Mouse (Mus musculus): ENCODE measurements around the gene Pigp. TPM values are rescaled to one million over a fixed set of nuclear protein-coding genes. Genes with fewer than 3 reads are reported as not detected.
A peak's percentile ranks its signal among the peaks of the same experiment; 100 is the strongest.
"Not testable (repeated sequence)": the region's sequence is repeated elsewhere in the genome, so short reads cannot be mapped to it uniquely, and the experiment has no call there.

The Pigp gene
- total and polyA plus RNA-seq, 3 experiments = 63.8 to 163 (median 103) TPM

DNA sequence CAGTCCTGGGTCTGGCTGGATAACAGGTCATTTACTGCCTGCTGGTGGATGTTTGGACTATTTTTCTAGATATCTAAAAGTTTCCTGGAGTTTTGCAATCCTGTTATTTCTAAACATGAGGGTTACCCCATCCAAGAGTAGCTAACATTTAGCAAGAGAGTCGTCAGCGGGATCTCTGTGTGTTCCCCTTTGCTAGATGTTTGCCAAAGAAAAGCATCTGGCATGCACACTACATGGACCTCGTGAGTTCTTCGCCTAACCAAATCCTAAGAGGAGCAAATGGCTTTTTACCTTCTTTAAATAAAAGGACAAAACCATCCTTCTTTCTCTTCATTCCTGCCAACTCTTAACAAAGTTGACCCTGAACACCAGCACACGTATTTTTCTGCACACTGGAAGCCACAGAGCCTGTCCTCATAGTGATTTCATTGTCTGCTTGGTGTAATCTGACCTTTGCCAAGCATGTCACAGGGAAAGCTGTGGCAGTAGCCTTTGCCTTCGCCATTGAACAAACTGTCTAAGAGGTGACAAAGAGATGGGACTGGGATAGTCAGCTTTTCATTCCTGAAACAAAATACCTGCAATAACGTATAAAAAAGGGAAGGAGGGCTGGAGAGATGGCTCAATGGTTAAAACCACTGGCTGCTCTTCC lies 24.4 kb downstream of the Pigp start:
- Histone ChIP-seq H3K27me3 (replicated peaks) (no peaks in the 10 kb centered on the region), H3K4me1 (ENCODE audit: control insufficient read depth in 1 of 2, insufficient read depth in 2 of 2) (peaks cover 2 to 9% of the 10 kb centered on the region in 2 experiments; a peak in 3 of 4 replicates), H3K4me2 (ENCODE audit: insufficient read depth, low read depth, poor library complexity, severe bottlenecking) (no peak overlapping the region), H3K36me3 (replicated peaks in 1 of 2; ENCODE audit: control insufficient read depth in 1 of 2, insufficient read depth in 1 of 2, low read length in 1 of 2) (peaks cover 18 to 26% of the 10 kb centered on the region in 2 experiments), H3K79me2 (replicated peaks; ENCODE audit: control insufficient read depth, extremely low read depth, insufficient read depth, poor library complexity, severe bottlenecking) (no peaks in the 10 kb centered on the region), H3K9ac (ENCODE audit: insufficient read depth, low read depth) (no peak overlapping the region), H3K27ac (ENCODE audit: insufficient read depth, low read depth) (no peak overlapping the region), H3K9me3 (replicated peaks; ENCODE audit: low read length) (no peaks in the 10 kb centered on the region), H3K4me3 (replicated peaks in 1 of 3; ENCODE audit: low read depth in 2 of 3, low read length in 2 of 3, poor library complexity in 1 of 3) (no peak overlapping the region)
- DNase-seq (ENCODE audit: extremely low read depth) = no peak
- in situ Hi-C loops (cut with MboI; ENCODE audit: low pct_ligation_motif_present, low pct_unique_long_range_greater_than_20kb, low sequenced_read_pairs) = no loop called here
- TF ChIP-seq ZMIZ1 (IDR thresholded peaks at IDR 0.05; ENCODE audit: low read depth, low read length) = no peak
- no peak for TF ChIP-seq SIN3A (IDR thresholded peaks at IDR 0.05; ENCODE audit: low read length)
- no peak for TF ChIP-seq SMC3 (IDR thresholded peaks at IDR 0.05; ENCODE audit: low read depth, low read length)
- TF ChIP-seq UBTF (IDR thresholded peaks at IDR 0.05; ENCODE audit: low read depth, low read length) = no peak
- no peak for TF ChIP-seq NELFE (IDR thresholded peaks at IDR 0.05; ENCODE audit: low read depth, low read length)
- TF ChIP-seq MAX (IDR thresholded peaks at IDR 0.05; ENCODE audit: low read length) = no peak
- dilution Hi-C loops (cut with MboI; ENCODE audit: extremely low pct_ligation_motif_present, extremely low pct_unique_long_range_greater_than_20kb, low sequenced_read_pairs) = no loop called here

- peaks cover 30 to 40% of the 10 kb centered on the region in 2 experiments for H3K36me3 ChIP-seq (replicated peaks in 1 of 2; ENCODE audit: control insufficient read depth in 1 of 2, insufficient read depth in 1 of 2, low read length in 1 of 2)
- H3K27me3 ChIP-seq (replicated peaks) = no peaks in the 10 kb centered on the region
- no peak for DNase-seq (ENCODE audit: extremely low read depth)
- H3K4me3 ChIP-seq (replicated peaks in 1 of 3; ENCODE audit: low read depth in 2 of 3, low read length in 2 of 3, poor library complexity in 1 of 3) = no peak overlapping the region
- TF ChIP-seq MAFK (IDR thresholded peaks at IDR 0.05; ENCODE audit: insufficient replicate concordance, low read length) = peak; percentile 82
- no peak for TF ChIP-seq ZKSCAN1 (IDR thresholded peaks at IDR 0.05; ENCODE audit: borderline replicate concordance, low read depth, low read length)
- peak; percentile 51; the same call in 1 of the 2 replicates for TF ChIP-seq IRF4 (IDR thresholded peaks at IDR 0.05; ENCODE audit: low read depth, low read length)
- H3K9ac ChIP-seq (ENCODE audit: insufficient read depth, low read depth) = no peak overlapping the region
- in situ Hi-C loops (cut with MboI; ENCODE audit: low pct_ligation_motif_present, low pct_unique_long_range_greater_than_20kb, low sequenced_read_pairs) (no loop called here), dilution Hi-C loops (cut with MboI; ENCODE audit: extremely low pct_ligation_motif_present, extremely low pct_unique_long_range_greater_than_20kb, low sequenced_read_pairs) (no loop called here)
- peaks cover 14 to 17% of the 10 kb centered on the region in 2 experiments for H3K4me1 ChIP-seq (ENCODE audit: control insufficient read depth in 1 of 2, insufficient read depth in 2 of 2)
- no peaks in the 10 kb centered on the region for H3K9me3 ChIP-seq (replicated peaks; ENCODE audit: low read length)
- H3K4me2 ChIP-seq (ENCODE audit: insufficient read depth, low read depth, poor library complexity, severe bottlenecking) = no peak overlapping the region
- H3K79me2 ChIP-seq (replicated peaks; ENCODE audit: control insufficient read depth, extremely low read depth, insufficient read depth, poor library complexity, severe bottlenecking) = peaks cover 7% of the 10 kb centered on the region
- H3K27ac ChIP-seq (ENCODE audit: insufficient read depth, low read depth) = no peak overlapping the region
These were observed 25.9 kb downstream of the Pigp start for GRCm38 (mm10) chr16:94345733-94346132.

DNA sequence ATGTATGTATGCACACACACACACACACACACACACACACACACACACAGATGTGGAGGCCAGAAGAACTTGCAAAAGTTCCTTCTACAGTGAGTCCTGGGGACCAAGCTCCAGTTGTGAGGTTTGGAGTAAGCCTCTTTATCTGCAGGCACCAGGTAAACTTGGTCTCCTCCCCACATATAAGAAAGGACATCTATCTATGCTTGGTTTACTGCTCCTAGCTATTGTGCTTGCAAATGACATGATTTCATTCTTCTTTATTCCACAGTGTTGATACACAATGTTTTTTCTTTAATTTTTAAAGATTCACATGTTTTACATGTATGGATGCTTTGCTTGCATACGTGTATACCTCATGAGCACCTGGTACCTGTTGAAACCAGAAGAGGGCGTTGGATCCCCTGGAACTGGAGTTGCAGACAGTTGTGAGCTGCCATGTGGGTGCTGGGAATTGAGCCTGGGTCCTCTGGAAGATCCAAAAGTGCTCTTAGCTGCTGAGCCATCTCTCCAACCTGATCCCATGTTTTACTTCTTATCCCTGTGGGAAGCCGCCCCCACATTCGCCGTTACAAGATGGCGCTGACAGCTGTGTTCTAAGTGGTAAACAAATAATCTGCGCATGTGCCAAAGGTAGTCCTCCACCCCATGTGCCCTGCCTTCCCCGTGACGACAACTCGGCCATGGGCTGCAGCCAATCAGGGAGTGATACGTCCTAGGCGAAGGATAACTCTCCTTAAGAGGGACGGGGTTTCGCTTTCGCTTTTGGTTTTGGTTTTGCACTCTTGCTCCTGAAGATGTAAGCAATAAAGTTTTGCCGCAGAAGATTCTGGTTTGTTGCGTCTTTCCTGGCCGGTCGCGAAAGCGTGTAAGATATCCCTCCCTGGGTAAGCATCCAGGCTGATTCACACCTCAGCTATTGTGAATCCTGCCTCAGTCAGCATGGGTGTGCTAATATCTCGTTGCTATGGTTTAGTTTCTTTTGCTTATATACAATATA lies 32.2 kb downstream of the Pigp start:
- dilution Hi-C loops (cut with MboI; ENCODE audit: extremely low pct_ligation_motif_present, extremely low pct_unique_long_range_greater_than_20kb, low sequenced_read_pairs); H3K27me3 ChIP-seq (replicated peaks); in situ Hi-C loops (cut with MboI; ENCODE audit: low pct_ligation_motif_present, low pct_unique_long_range_greater_than_20kb, low sequenced_read_pairs); H3K9me3 ChIP-seq (replicated peaks; ENCODE audit: low read length): not testable (repeated sequence)
- DNase-seq (ENCODE audit: extremely low read depth) = peak; percentile 98
- Histone ChIP-seq H3K4me3 (replicated peaks in 1 of 3; ENCODE audit: low read depth in 2 of 3, low read length in 2 of 3, poor library complexity in 1 of 3) (peak overlapping the region; percentile 64 to 90 (median 74)), H3K27ac (ENCODE audit: insufficient read depth, low read depth) (peak overlapping the region; percentile 76), H3K4me2 (ENCODE audit: insufficient read depth, low read depth, poor library complexity, severe bottlenecking) (peak overlapping the region; percentile 63), H3K36me3 (replicated peaks in 1 of 2; ENCODE audit: control insufficient read depth in 1 of 2, insufficient read depth in 1 of 2, low read length in 1 of 2) (peaks cover 27 to 47% of the 10 kb centered on the region in 2 experiments), H3K9ac (ENCODE audit: insufficient read depth, low read depth) (peak overlapping the region; percentile 93), H3K79me2 (replicated peaks; ENCODE audit: control insufficient read depth, extremely low read depth, insufficient read depth, poor library complexity, severe bottlenecking) (peaks cover 14% of the 10 kb centered on the region), H3K4me1 (ENCODE audit: control insufficient read depth in 1 of 2, insufficient read depth in 2 of 2) (peaks cover 12 to 28% of the 10 kb centered on the region in 2 experiments)
- TF ChIP-seq NELFE (IDR thresholded peaks at IDR 0.05; ENCODE audit: low read depth, low read length) (peak; percentile 21; the same call in 1 of the 2 replicates), CHD1 (IDR thresholded peaks at IDR 0.05; ENCODE audit: low read depth, low read length) (0 out of 2 replicates have a peak, but pooled peaks have one; percentile 52), MEF2A (IDR thresholded peaks at IDR 0.05; ENCODE audit: borderline replicate concordance, low read depth, low read length) (peak; percentile 32; the same call in 1 of the 2 replicates), SMC3 (IDR thresholded peaks at IDR 0.05; ENCODE audit: low read depth, low read length) (peak; percentile 47), TBP (conservative IDR thresholded peaks at IDR 0.05; ENCODE audit: low read depth, low read length) (peak; percentile 83), ELF1 (IDR thresholded peaks at IDR 0.05; ENCODE audit: low read depth, low read length) (0 out of 2 replicates have a peak, but pooled peaks have one; percentile 46), CTCF (conservative IDR thresholded peaks at IDR 0.05 in 1 of 2, IDR thresholded peaks at IDR 0.05 in 1 of 2; ENCODE audit: low read depth in 2 of 2, low read length in 2 of 2) (peak; percentile 32 to 64; a peak in 3 of 4 replicates), RCOR1 (conservative IDR thresholded peaks at IDR 0.05; ENCODE audit: low read depth, low read length) (0 out of 2 replicates have a peak, but pooled peaks have one; percentile 61), MAX (IDR thresholded peaks at IDR 0.05; ENCODE audit: low read length) (peak; percentile 85), RAD21 (IDR thresholded peaks at IDR 0.05; ENCODE audit: low read depth, low read length) (peak; percentile 28), ETS1 (conservative IDR thresholded peaks at IDR 0.05; ENCODE audit: low read depth, low read length) (peak; percentile 96), BHLHE40 (IDR thresholded peaks at IDR 0.05; ENCODE audit: low read depth, low read length) (peak; percentile 29), NRF1 (IDR thresholded peaks at IDR 0.05; ENCODE audit: low read depth, low read length) (peak; percentile 70), IRF4 (IDR thresholded peaks at IDR 0.05; ENCODE audit: low read depth, low read length) (peak; percentile 89), MYC (IDR thresholded peaks at IDR 0.05; ENCODE audit: low read depth, low read length) (peak; percentile 92)

Measured in CH12.LX (cell line).